Mouse (Mus musculus) inflammation-experienced regulatory T-cells (primary cell): ENCODE measurements around the gene Ints6. TPM values are rescaled to one million over a fixed set of nuclear protein-coding genes. Genes with fewer than 3 reads are reported as not detected.

Experiments
- polyA plus RNA-seq, 2 experiments: library from polyadenylated mRNA; unstranded; fragments of 100-300 nt; shearing (Covaris generic); gene quantifications; one replicate each; pipeline ENCODE4 v1.2.1; 2017

The Ints6 gene
- polyA plus RNA-seq, result 10 to 100 TPM; 68.5 to 82.8 TPM

DNA sequence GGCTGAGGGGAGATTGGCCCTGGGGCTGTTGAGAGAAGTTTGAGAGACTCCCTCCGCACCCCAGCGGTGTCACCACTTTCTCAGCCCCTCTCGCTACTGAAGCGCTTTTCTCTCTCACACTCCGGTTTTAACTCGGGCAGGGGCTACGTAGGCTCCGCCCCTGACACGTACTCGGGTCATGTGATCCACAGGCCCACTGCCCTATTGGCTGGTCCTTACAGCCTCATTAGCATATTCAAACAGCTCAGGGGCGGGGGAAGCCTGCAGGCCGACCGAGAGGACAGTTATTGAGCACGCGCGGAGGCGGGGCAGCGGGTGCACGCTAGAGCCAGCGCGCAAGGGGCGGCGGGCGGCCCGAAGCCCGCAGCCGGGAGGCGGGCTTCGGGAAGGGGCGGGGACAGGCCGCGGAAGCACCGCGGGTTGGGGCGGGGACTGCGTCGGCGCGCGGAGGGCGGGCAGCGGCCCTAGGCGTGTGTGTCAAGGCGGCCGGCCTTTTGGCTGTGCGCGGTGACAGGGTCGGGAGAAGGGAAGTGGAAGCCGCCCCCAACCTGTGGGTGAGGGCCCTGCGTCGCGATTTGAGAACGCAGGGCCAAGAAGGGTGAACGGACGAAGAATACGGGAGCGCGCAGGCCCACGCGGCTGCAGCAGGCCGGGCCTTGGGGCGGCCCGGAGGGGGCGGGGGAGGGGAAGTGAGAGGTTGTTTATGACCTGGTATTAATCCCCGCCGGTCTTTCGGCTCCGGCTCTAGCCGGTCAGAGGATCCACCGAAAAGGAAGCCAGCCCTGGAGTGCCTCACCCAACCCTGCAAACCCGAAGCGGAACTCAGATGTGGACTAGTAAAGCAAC lies at the start of gene Ints6:
Ints6 (minus strand) TSS at position 134 of the 846 bp plus-strand sequence.

GRCm38 (mm10) chr14:62663367-62663766 lies 97.6 kb downstream of the Ints6 start, which contains the start of gene Serpine3:
Gene Serpine3 (plus strand): TSS chr14:62663667.

Other genes starting within 250 kb of the Ints6 start
- gene Fam124a, start 205.4 kb downstream of the Ints6 start, polyA plus RNA-seq, result 1 to 10 TPM in 1 of 2 experiments, under 1 TPM in 1; 0.47 to 3.3 TPM
- under 1 TPM in 1 of 2 experiments, not detected in 1; 0.97 TPM for gene Gm4131, start 194.2 kb downstream of the Ints6 start, polyA plus RNA-seq
- under 1 TPM; 0.12 to 0.44 TPM for gene Serpine3, start 97.5 kb downstream of the Ints6 start, polyA plus RNA-seq
- 10 to 100 TPM in 1 of 2 experiments, 1 to 10 TPM in 1; 8.2 to 13.3 TPM for gene Wdfy2, start 76.5 kb upstream of the Ints6 start, polyA plus RNA-seq
- not detected for gene Defb48, start 223.3 kb upstream of the Ints6 start, polyA plus RNA-seq
- gene Defb47, start 236.9 kb upstream of the Ints6 start, polyA plus RNA-seq, result not detected